Mouse (Mus musculus): ENCODE data around the gene Spdef. TPM values are rescaled to one million over a fixed set of nuclear protein-coding genes. Genes with fewer than 3 reads are reported as not detected.
A peak's percentile ranks its signal among the peaks of the same experiment; 100 is the strongest.

Spdef gene
- polyA plus RNA-seq, 1 experiment from 2014 or later = 1.2 TPM

DNA sequence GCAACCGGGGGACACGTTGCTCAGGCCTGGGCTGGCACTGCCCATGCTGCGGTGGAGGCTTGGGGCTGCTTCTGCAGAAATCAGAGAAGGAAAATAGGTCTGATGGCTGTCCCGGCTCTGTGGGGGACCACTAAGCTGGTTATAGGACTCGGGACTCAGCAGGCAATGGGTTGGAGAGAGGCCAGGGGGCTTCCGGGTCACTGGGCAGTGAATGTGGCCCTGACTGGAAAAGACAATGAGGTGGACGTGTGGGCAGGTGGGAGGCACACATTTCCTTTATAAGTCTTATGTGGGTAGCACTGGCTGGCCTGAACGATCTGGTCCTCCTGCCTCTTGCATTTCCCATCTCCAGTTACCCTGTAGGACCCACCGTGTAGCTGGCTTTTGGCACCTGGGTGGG is 8.4 kb downstream of the Spdef start:
- H3K36me3 ChIP-seq (ENCODE audit: insufficient read depth, low read length) = no peaks in the 10 kb centered on the region
- ATAC-seq (no peak), DNase-seq (ENCODE audit: low spot score) (no peak)
- no peak overlapping the region for H3K27ac ChIP-seq (ENCODE audit: low read length)
- H3K27me3 ChIP-seq (replicated peaks; ENCODE audit: insufficient read depth, low read length) = no peaks in the 10 kb centered on the region
- H3K9me3 ChIP-seq (ENCODE audit: low read length) = no peaks in the 10 kb centered on the region
- H3K4me1 ChIP-seq (ENCODE audit: insufficient read depth, low read depth, low read length) = no peaks in the 10 kb centered on the region
- H3K4me2 ChIP-seq (replicated peaks; ENCODE audit: low read depth, low read length) = no peak overlapping the region
- 59% methylated on average over 9 of the region's 9 CpGs for WGBS
- H3K4me3 ChIP-seq (ENCODE audit: low read depth, low read length) = no peak overlapping the region
- no peak for TF ChIP-seq EP300 (IDR thresholded peaks at IDR 0.05)
- TF ChIP-seq CTCF (IDR thresholded peaks at IDR 0.05) = no peak
- no peak overlapping the region for H3K9ac ChIP-seq (replicated peaks; ENCODE audit: low read depth)

- ATAC-seq (no peak), DNase-seq (ENCODE audit: low spot score) (no peak)
- WGBS = 66% methylated on average over 14 of the region's 14 CpGs
- no peaks in the 10 kb centered on the region for H3K9me3 ChIP-seq (ENCODE audit: low read length)
- no peak overlapping the region for H3K9ac ChIP-seq (replicated peaks; ENCODE audit: low read depth)
- no peak for TF ChIP-seq CTCF (IDR thresholded peaks at IDR 0.05)
- TF ChIP-seq EP300 (IDR thresholded peaks at IDR 0.05) = no peak
- H3K4me1 ChIP-seq (ENCODE audit: insufficient read depth, low read depth, low read length) = no peaks in the 10 kb centered on the region
- no peak overlapping the region for H3K27ac ChIP-seq (ENCODE audit: low read length)
- H3K4me3 ChIP-seq (ENCODE audit: low read depth, low read length) = no peak overlapping the region
- H3K27me3 ChIP-seq (replicated peaks; ENCODE audit: insufficient read depth, low read length) = no peaks in the 10 kb centered on the region
- no peak overlapping the region for H3K4me2 ChIP-seq (replicated peaks; ENCODE audit: low read depth, low read length)
- no peaks in the 10 kb centered on the region for H3K36me3 ChIP-seq (ENCODE audit: insufficient read depth, low read length)
Observed at GRCm38 (mm10) chr17:27719663-27720062, 9.1 kb downstream of the Spdef start.

DNA sequence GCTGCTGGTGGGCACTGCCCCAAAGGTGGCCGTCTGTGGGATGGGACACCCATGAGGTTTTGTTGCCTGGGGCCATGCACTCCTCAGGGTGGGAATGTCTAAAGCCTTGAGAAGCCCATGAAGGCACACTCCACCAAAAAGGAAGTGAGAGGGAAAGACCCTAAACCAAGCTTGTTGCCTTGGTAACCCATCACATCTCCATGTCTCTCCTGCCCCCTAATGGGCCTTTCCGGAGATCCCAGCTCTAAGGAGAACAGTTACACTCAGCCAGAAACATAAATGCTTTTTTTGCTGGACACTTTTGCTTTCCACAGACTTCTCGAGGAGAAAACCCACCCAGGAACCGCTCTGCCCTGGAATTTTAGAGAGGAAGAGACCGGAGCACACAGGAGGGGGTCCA is 10.5 kb downstream of the Spdef start:
- Histone ChIP-seq H3K36me3 (ENCODE audit: insufficient read depth, low read length) (no peaks in the 10 kb centered on the region), H3K9ac (replicated peaks; ENCODE audit: low read depth) (no peak overlapping the region), H3K27ac (ENCODE audit: low read length) (no peak overlapping the region), H3K27me3 (replicated peaks; ENCODE audit: insufficient read depth, low read length) (no peaks in the 10 kb centered on the region), H3K4me1 (ENCODE audit: insufficient read depth, low read depth, low read length) (no peaks in the 10 kb centered on the region), H3K4me2 (replicated peaks; ENCODE audit: low read depth, low read length) (no peak overlapping the region), H3K9me3 (ENCODE audit: low read length) (no peaks in the 10 kb centered on the region), H3K4me3 (ENCODE audit: low read depth, low read length) (no peak overlapping the region)
- 57% methylated on average over 5 of the region's 5 CpGs for WGBS
- TF ChIP-seq CTCF (IDR thresholded peaks at IDR 0.05) (peak; percentile 40), EP300 (IDR thresholded peaks at IDR 0.05) (no peak)
- ATAC-seq (no peak), DNase-seq (ENCODE audit: low spot score) (no peak)

DNA sequence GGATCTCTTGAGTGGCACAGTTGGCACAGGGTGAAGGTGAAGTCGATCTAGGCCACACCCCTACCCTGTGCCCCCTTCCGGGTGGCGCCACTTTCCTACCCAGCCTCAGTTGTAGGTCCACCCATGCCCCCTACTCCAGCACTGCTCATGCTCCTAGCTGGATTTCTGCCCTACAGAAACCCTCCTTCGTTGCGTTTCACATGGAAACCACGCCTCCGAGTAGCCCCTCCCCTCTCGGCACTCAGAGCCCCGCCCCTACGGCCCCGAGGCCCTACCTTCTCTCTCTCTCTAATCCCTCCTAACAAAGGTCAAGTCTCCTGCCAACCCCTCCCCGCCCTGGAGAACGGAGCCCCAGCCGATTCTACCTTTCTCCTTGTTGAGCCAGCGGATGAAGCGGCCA is 12.0 kb downstream of the Spdef start:
- Histone ChIP-seq H3K4me2 (replicated peaks; ENCODE audit: low read depth, low read length) (peak overlapping the region; percentile 45), H3K27me3 (replicated peaks; ENCODE audit: insufficient read depth, low read length) (no peaks in the 10 kb centered on the region), H3K9ac (replicated peaks; ENCODE audit: low read depth) (no peak overlapping the region), H3K27ac (ENCODE audit: low read length) (no peak overlapping the region), H3K36me3 (ENCODE audit: insufficient read depth, low read length) (no peaks in the 10 kb centered on the region), H3K9me3 (ENCODE audit: low read length) (no peaks in the 10 kb centered on the region), H3K4me1 (ENCODE audit: insufficient read depth, low read depth, low read length) (no peaks in the 10 kb centered on the region), H3K4me3 (ENCODE audit: low read depth, low read length) (peak overlapping the region; percentile 10; the same call in 1 of the 2 replicates)
- ATAC-seq (peak; percentile 48), DNase-seq (ENCODE audit: low spot score) (peak; percentile 55)
- WGBS = 5% methylated on average over 16 of the region's 16 CpGs
- no peak for TF ChIP-seq EP300 (IDR thresholded peaks at IDR 0.05)
- no peak for TF ChIP-seq CTCF (IDR thresholded peaks at IDR 0.05)

- Histone ChIP-seq H3K27ac (ENCODE audit: low read length) (no peak overlapping the region), H3K4me3 (ENCODE audit: low read depth, low read length) (no peak overlapping the region), H3K4me1 (ENCODE audit: insufficient read depth, low read depth, low read length) (no peaks in the 10 kb centered on the region), H3K9ac (replicated peaks; ENCODE audit: low read depth) (no peak overlapping the region), H3K36me3 (ENCODE audit: insufficient read depth, low read length) (no peaks in the 10 kb centered on the region), H3K9me3 (ENCODE audit: low read length) (no peaks in the 10 kb centered on the region), H3K27me3 (replicated peaks; ENCODE audit: insufficient read depth, low read length) (no peaks in the 10 kb centered on the region), H3K4me2 (replicated peaks; ENCODE audit: low read depth, low read length) (no peak overlapping the region)
- TF ChIP-seq CTCF (IDR thresholded peaks at IDR 0.05) (no peak), EP300 (IDR thresholded peaks at IDR 0.05) (no peak)
- 67% methylated on average over 1 of the region's 1 CpGs for WGBS
- ATAC-seq = peak; percentile 56
- DNase-seq (ENCODE audit: low spot score) = peak; percentile 66
Observed at GRCm38 (mm10) chr17:27712832-27713231, 15.9 kb downstream of the Spdef start.

- DNase-seq (ENCODE audit: low spot score) (no peak), ATAC-seq (no peak)
- Histone ChIP-seq H3K4me1 (ENCODE audit: insufficient read depth, low read depth, low read length) (no peaks in the 10 kb centered on the region), H3K4me2 (replicated peaks; ENCODE audit: low read depth, low read length) (no peak overlapping the region), H3K27me3 (replicated peaks; ENCODE audit: insufficient read depth, low read length) (no peaks in the 10 kb centered on the region), H3K9ac (replicated peaks; ENCODE audit: low read depth) (no peak overlapping the region), H3K4me3 (ENCODE audit: low read depth, low read length) (no peak overlapping the region), H3K27ac (ENCODE audit: low read length) (no peak overlapping the region), H3K36me3 (ENCODE audit: insufficient read depth, low read length) (no peaks in the 10 kb centered on the region), H3K9me3 (ENCODE audit: low read length) (no peaks in the 10 kb centered on the region)
- WGBS = 76% methylated on average over 5 of the region's 5 CpGs
- no peak for TF ChIP-seq EP300 (IDR thresholded peaks at IDR 0.05)
Observed at GRCm38 (mm10) chr17:27709650-27710049, 19.1 kb downstream of the Spdef start.

All from lung, postnatal 0 days (tissue).